10 mouse cellular contexts compared by ENCODE assay signal in genomic region chr19:16585379-16585778, GRCm38 (mm10).
DNase-seq lines count a peak whose midpoint lies in the region; ATAC-seq and TF ChIP-seq lines count a peak whose summit lies in the region.
"Had no signal": no experiment of that assay in that cellular context is flagged by ENCODE, and none has a peak within 500 bp of the region (broad histone marks: within the 10 kb centered on the region; RNA-seq: fewer than 3 reads in every experiment).

No protein-coding gene starts in this region.

- H3K4me3 ChIP-seq in hindbrain, embryonic 14.5 days (replicated peaks; ENCODE audit: low read length): no peak overlapping the region
- no peak overlapping the region for H3K4me3 ChIP-seq in hindbrain, embryonic 16.5 days (ENCODE audit: low read length)
- H3K4me3 ChIP-seq in CH12.LX (replicated peaks in 1 of 3; ENCODE audit: low read depth in 2 of 3, low read length in 2 of 3, poor library complexity in 1 of 3): no peak overlapping the region
- no peak overlapping the region for H3K4me3 ChIP-seq in heart, embryonic 10.5 days
- H3K4me3 ChIP-seq: embryonic facial prominence, embryonic 12.5 days; liver, embryonic 15.5 days had no signal

- H3K79me2 ChIP-seq in CH12.LX (replicated peaks; ENCODE audit: control insufficient read depth, extremely low read depth, insufficient read depth, poor library complexity, severe bottlenecking): no peaks in the 10 kb centered on the region

- H3K9ac ChIP-seq in hindbrain, embryonic 14.5 days: no peak overlapping the region
- no peak overlapping the region for H3K9ac ChIP-seq in hindbrain, embryonic 16.5 days (ENCODE audit: low read depth, low read length)
- no peak overlapping the region for H3K9ac ChIP-seq in CH12.LX (ENCODE audit: insufficient read depth, low read depth)
- H3K9ac ChIP-seq: embryonic facial prominence, embryonic 12.5 days; liver, embryonic 15.5 days had no signal

- peak; percentile 60 for TF ChIP-seq RAD21 in CH12.LX (IDR thresholded peaks at IDR 0.05; ENCODE audit: low read depth, low read length)

- H3K4me1 ChIP-seq in hindbrain, embryonic 14.5 days (replicated peaks; ENCODE audit: control insufficient read depth, insufficient read depth, low read length): no peaks in the 10 kb centered on the region
- no peaks in the 10 kb centered on the region for H3K4me1 ChIP-seq in hindbrain, embryonic 16.5 days (ENCODE audit: control insufficient read depth, insufficient read depth, low read depth, low read length)
- no peaks in the 10 kb centered on the region for H3K4me1 ChIP-seq in CH12.LX (ENCODE audit: control insufficient read depth in 1 of 2, insufficient read depth in 2 of 2)
- no peaks in the 10 kb centered on the region for H3K4me1 ChIP-seq in heart, embryonic 10.5 days
- H3K4me1 ChIP-seq: liver, embryonic 15.5 days had no signal

- in situ Hi-C loops in CH12.LX (cut with MboI; ENCODE audit: low pct_ligation_motif_present, low pct_unique_long_range_greater_than_20kb, low sequenced_read_pairs): loop anchor here (25.0 kb wide), 1 partner anchor 523 kb away; no protein-coding TSS in a partner anchor

- no peak for TF ChIP-seq EP300 in CH12.LX (IDR thresholded peaks at IDR 0.05; ENCODE audit: low read length)

- H3K4me2 ChIP-seq in hindbrain, embryonic 14.5 days (replicated peaks): no peak overlapping the region
- no peak overlapping the region for H3K4me2 ChIP-seq in hindbrain, embryonic 16.5 days (ENCODE audit: low read length)
- H3K4me2 ChIP-seq in CH12.LX (ENCODE audit: insufficient read depth, low read depth, poor library complexity, severe bottlenecking): no peak overlapping the region
- H3K4me2 ChIP-seq: embryonic facial prominence, embryonic 12.5 days; liver, embryonic 15.5 days had no signal

- H3K27ac ChIP-seq in hindbrain, embryonic 14.5 days: no peak overlapping the region
- no peak overlapping the region for H3K27ac ChIP-seq in hindbrain, embryonic 16.5 days (ENCODE audit: low read depth, low read length)
- H3K27ac ChIP-seq in CH12.LX (ENCODE audit: insufficient read depth, low read depth): no peak overlapping the region
- H3K27ac ChIP-seq in heart, embryonic 10.5 days: no peak overlapping the region
- H3K27ac ChIP-seq: embryonic facial prominence, embryonic 12.5 days; liver, embryonic 15.5 days had no signal

- peak; percentile 70 to 73 for TF ChIP-seq CTCF in CH12.LX (conservative IDR thresholded peaks at IDR 0.05 in 1 of 2, IDR thresholded peaks at IDR 0.05 in 1 of 2; ENCODE audit: low read depth in 2 of 2, low read length in 2 of 2)

- peak; percentile 33 for DNase-seq in hindbrain, embryonic 14.5 days (ENCODE audit: low spot score)
- DNase-seq in CH12.LX (ENCODE audit: extremely low read depth): peak; percentile 65
- peak; percentile 50 for DNase-seq in c-Kit-positive CD71-negative TER-119-negative erythroid progenitor cells, embryonic 14.5 days (ENCODE audit: low read depth)
- peak; percentile 42 for DNase-seq in lung, postnatal 14 days
- no peak for DNase-seq in left cerebral cortex, adult 11 months (ENCODE audit: low spot score)
- DNase-seq in cerebellum, adult 9-11 months: no peak
- DNase-seq in heart, embryonic 10.5 days (ENCODE audit: low spot score): no peak

- no peaks in the 10 kb centered on the region for H3K36me3 ChIP-seq in hindbrain, embryonic 14.5 days (replicated peaks; ENCODE audit: control insufficient read depth, insufficient read depth)
- no peaks in the 10 kb centered on the region for H3K36me3 ChIP-seq in hindbrain, embryonic 16.5 days (ENCODE audit: control insufficient read depth, insufficient read depth, low read length)
- H3K36me3 ChIP-seq in CH12.LX (replicated peaks in 1 of 2; ENCODE audit: control insufficient read depth in 1 of 2, insufficient read depth in 1 of 2, low read length in 1 of 2): no peaks in the 10 kb centered on the region
- H3K36me3 ChIP-seq in heart, embryonic 10.5 days: no peaks in the 10 kb centered on the region
- H3K36me3 ChIP-seq: embryonic facial prominence, embryonic 12.5 days; liver, embryonic 15.5 days had no signal

- dilution Hi-C loops in CH12.LX (cut with MboI; ENCODE audit: extremely low pct_ligation_motif_present, extremely low pct_unique_long_range_greater_than_20kb, low sequenced_read_pairs): no loop called here

- no peak for ATAC-seq in hindbrain, embryonic 14.5 days (ENCODE audit: low FRiP score)
- no peak for ATAC-seq in hindbrain, embryonic 16.5 days

- no peak for TF ChIP-seq POLR2A in CH12.LX (IDR thresholded peaks at IDR 0.05; ENCODE audit: low read depth, low read length)

- H3K9me3 ChIP-seq in hindbrain, embryonic 14.5 days (ENCODE audit: control insufficient read depth, low read length): 0 out of 2 replicates have a peak, but pooled peaks cover 4% of the 10 kb centered on the region
- no peaks in the 10 kb centered on the region for H3K9me3 ChIP-seq in hindbrain, embryonic 16.5 days (ENCODE audit: control insufficient read depth, low read length)
- peaks cover 7% of the 10 kb centered on the region for H3K9me3 ChIP-seq in CH12.LX (replicated peaks; ENCODE audit: low read length)
- H3K9me3 ChIP-seq in heart, embryonic 10.5 days: no peaks in the 10 kb centered on the region
- H3K9me3 ChIP-seq: embryonic facial prominence, embryonic 12.5 days; liver, embryonic 15.5 days had no signal

- 12% methylated on average over 3 of the region's 3 CpGs for WGBS in hindbrain, embryonic 14.5 days
- WGBS in hindbrain, embryonic 16.5 days: 10% methylated on average over 3 of the region's 3 CpGs
- 7% methylated on average over 3 of the region's 3 CpGs for WGBS in heart, embryonic 10.5 days

- H3K27me3 ChIP-seq in hindbrain, embryonic 14.5 days (ENCODE audit: control insufficient read depth, insufficient read depth, low read length): no peaks in the 10 kb centered on the region
- no peaks in the 10 kb centered on the region for H3K27me3 ChIP-seq in hindbrain, embryonic 16.5 days (replicated peaks; ENCODE audit: control insufficient read depth, insufficient read depth, low read length)
- no peaks in the 10 kb centered on the region for H3K27me3 ChIP-seq in CH12.LX (replicated peaks)
- no peaks in the 10 kb centered on the region for H3K27me3 ChIP-seq in heart, embryonic 10.5 days (ENCODE audit: insufficient read depth, poor library complexity, severe bottlenecking)
- H3K27me3 ChIP-seq: embryonic facial prominence, embryonic 12.5 days; liver, embryonic 15.5 days had no signal

TF ChIP-seq in CH12.LX, 34 proteins besides CTCF, POLR2A, EP300 and RAD21:
- TF ChIP-seq GABPA (IDR thresholded peaks at IDR 0.05; ENCODE audit: insufficient replicate concordance, low read depth, low read length) (no peak), PAX5 (IDR thresholded peaks at IDR 0.05; ENCODE audit: low read length) (no peak), JUN (IDR thresholded peaks at IDR 0.05; ENCODE audit: insufficient read depth, low read depth, low read length) (no peak), SMC3 (IDR thresholded peaks at IDR 0.05; ENCODE audit: low read depth, low read length) (peak; percentile 63), MYC (IDR thresholded peaks at IDR 0.05; ENCODE audit: low read depth, low read length) (peak; percentile 66; the same call in 1 of the 2 replicates), MAX (IDR thresholded peaks at IDR 0.05; ENCODE audit: low read length) (peak; percentile 52)

Comparison
In these comparisons a context has a peak if more than half of its experiments do, and no peak if none do; other contexts are left out.
1. DNase-seq: peak in hindbrain, embryonic 14.5 days (single experiment), CH12.LX (single experiment), c-Kit-positive CD71-negative TER-119-negative erythroid progenitor cells, embryonic 14.5 days (single experiment) and lung, postnatal 14 days (single experiment); none in left cerebral cortex, adult 11 months (single experiment), cerebellum, adult 9-11 months (single experiment) and heart, embryonic 10.5 days (single experiment).